Mouse (Mus musculus) E14TG2a.4 (cell line): ENCODE results near the gene Csf3r.

ENCODE experiments used
- CTCF ChIP-seq: conservative IDR thresholded peaks from 2 replicates; pipeline ENCODE4 v1.5.1; 2014; ENCODE audit warnings: low read length
- POU5F1 ChIP-seq: IDR thresholded peaks from 2 replicates; pipeline ENCODE4 v1.6.1; 2014; ENCODE audit warnings: low read length, borderline replicate concordance

GRCm38 (mm10) chr4:126083021-126083420 lies 58.7 kb downstream of the Csf3r start:
- TF ChIP-seq CTCF (no peak), POU5F1 (no peak)
